Mouse (Mus musculus) midbrain, embryonic 16.5 days (tissue): Measurements from ENCODE around the gene Orai3. TPM values are rescaled to one million over a fixed set of nuclear protein-coding genes. Genes with fewer than 3 reads are reported as not detected.
"Not testable (repeated sequence)": the region's sequence is repeated elsewhere in the genome, so short reads cannot be mapped to it uniquely, and the experiment has no call there.

Source experiments
- ATAC-seq: fragments of 200-750 bp; cut with Nextera tagmentation; 2 replicates; pipeline ENCODE4 v1.8.0; 2017; ENCODE audit warnings: moderate TSS enrichment
- H3K27ac ChIP-seq: fragments of 300-500 bp; sonication (generic); 2 replicates; pipeline ENCODE4 v1.5.1; 2014; ENCODE audit warnings: mild to moderate bottlenecking, low read length, mixed read lengths
- H3K27me3 ChIP-seq: fragments of 300-500 bp; sonication (generic); 2 replicates; pipeline ENCODE4 v1.6.1; 2014; ENCODE audit warnings: low read depth, low read length, mixed read lengths; ENCODE audit not compliant: control insufficient read depth, insufficient read depth
- H3K36me3 ChIP-seq: fragments of 300-500 bp; sonication (generic); 2 replicates; pipeline ENCODE4 v1.6.1; 2014; ENCODE audit warnings: mild to moderate bottlenecking, low read length, moderate library complexity, mixed read lengths; ENCODE audit not compliant: control insufficient read depth, insufficient read depth
- H3K4me1 ChIP-seq: fragments of 300-500 bp; sonication (generic); 2 replicates; pipeline ENCODE4 v1.6.1; 2014; ENCODE audit warnings: mild to moderate bottlenecking, low read length, mixed read lengths; ENCODE audit not compliant: control insufficient read depth, insufficient read depth
- H3K4me2 ChIP-seq: fragments of 300-500 bp; sonication (generic); 2 replicates; pipeline ENCODE4 v1.6.1; 2014; ENCODE audit warnings: mild to moderate bottlenecking, low read length, mixed read lengths
- H3K4me3 ChIP-seq: fragments of 300-500 bp; sonication (generic); 2 replicates; pipeline ENCODE4 v1.5.1; 2014; ENCODE audit warnings: low read depth, mild to moderate bottlenecking, low read length, moderate library complexity, mixed read lengths
- H3K9ac ChIP-seq: fragments of 300-500 bp; sonication (generic); 2 replicates; pipeline ENCODE4 v1.6.1; 2014; ENCODE audit warnings: low read depth, low read length, mixed read lengths
- H3K9me3 ChIP-seq: fragments of 300-500 bp; sonication (generic); replicated peaks from 2 replicates; pipeline ENCODE4 v1.6.1; 2014; ENCODE audit warnings: mild to moderate bottlenecking, low read length, mixed read lengths; ENCODE audit not compliant: control insufficient read depth, poor library complexity, severe bottlenecking
- WGBS: fragments of 180-500 bp; shearing (Covaris S2); extraction: QIAGEN DNeasy Blood & Tissue Kit; methylation state at CpG from one replicate; pipeline ENCODE4 v1.1.7; 2014; 5-methylcytosine and 5-hydroxymethylcytosine counted together
- polyA plus RNA-seq: library from polyadenylated mRNA; unstranded; fragments of >200 nt; fragmentation: Nextera tagmentation; extraction: Ambion mirVana; gene quantifications from 2 replicates; pipeline ENCODE4 v1.2.1, GENCODE M21; 2015

Gene Orai3
- polyA plus RNA-seq, 1 experiment from 2014 or later: 8.8 TPM

GRCm38 (mm10) chr7:127768997-127769593 lies 520 bp upstream of the Orai3 start:
- Histone ChIP-seq H3K9me3 (no peaks in the 10 kb centered on the region), H3K9ac (peak overlapping the region; percentile 70), H3K36me3 (peaks cover 23% of the 10 kb centered on the region), H3K4me2 (peak overlapping the region; percentile 71), H3K27me3 (no peaks in the 10 kb centered on the region), H3K4me1 (peaks cover 16% of the 10 kb centered on the region), H3K4me3 (peak overlapping the region; percentile 44), H3K27ac (peak overlapping the region; percentile 66)
- ATAC-seq: peak; percentile 87
- WGBS: 2% methylated on average over 14 of the region's 16 CpGs

GRCm38 (mm10) chr7:127770039-127770905 lies 657 bp downstream of the Orai3 start:
- Histone ChIP-seq H3K27ac (peak overlapping the region; percentile 66), H3K4me3 (peak overlapping the region; percentile 44), H3K4me1 (peaks cover 16% of the 10 kb centered on the region), H3K27me3 (no peaks in the 10 kb centered on the region), H3K36me3 (peaks cover 17% of the 10 kb centered on the region), H3K9ac (peak overlapping the region; percentile 70), H3K9me3 (no peaks in the 10 kb centered on the region), H3K4me2 (peak overlapping the region; percentile 71)
- ATAC-seq: peak; percentile 6
- 5% methylated on average over 27 of the region's 27 CpGs for WGBS

GRCm38 (mm10) chr7:127771262-127771661 lies 1.6 kb downstream of the Orai3 start:
- H3K4me1 ChIP-seq: peaks cover 16% of the 10 kb centered on the region
- no peaks in the 10 kb centered on the region for H3K9me3 ChIP-seq
- no peak overlapping the region for H3K4me2 ChIP-seq
- H3K27ac ChIP-seq: no peak overlapping the region
- peaks cover 9% of the 10 kb centered on the region for H3K36me3 ChIP-seq
- no peak overlapping the region for H3K4me3 ChIP-seq
- H3K9ac ChIP-seq: no peak overlapping the region
- WGBS: 70% methylated on average over 5 of the region's 5 CpGs
- H3K27me3 ChIP-seq: no peaks in the 10 kb centered on the region
- ATAC-seq: no peak

- Histone ChIP-seq H3K27ac (no peak overlapping the region), H3K9me3 (no peaks in the 10 kb centered on the region), H3K4me2 (no peak overlapping the region), H3K9ac (no peak overlapping the region), H3K27me3 (no peaks in the 10 kb centered on the region), H3K4me1 (peaks cover 16% of the 10 kb centered on the region), H3K4me3 (no peak overlapping the region), H3K36me3 (peaks cover 9% of the 10 kb centered on the region)
- no peak for ATAC-seq
- WGBS: 87% methylated on average over 3 of the region's 3 CpGs
Measured at GRCm38 (mm10) chr7:127772080-127772479, 2.5 kb downstream of the Orai3 start.

- peaks cover 5% of the 10 kb centered on the region for H3K36me3 ChIP-seq
- no peaks in the 10 kb centered on the region for H3K27me3 ChIP-seq
- no peak overlapping the region for H3K27ac ChIP-seq
- H3K4me1 ChIP-seq: peaks cover 16% of the 10 kb centered on the region
- H3K4me2 ChIP-seq: no peak overlapping the region
- H3K9me3 ChIP-seq: no peaks in the 10 kb centered on the region
- H3K4me3 ChIP-seq: no peak overlapping the region
- WGBS: 86% methylated on average over 1 of the region's 1 CpGs
- no peak for ATAC-seq
- no peak overlapping the region for H3K9ac ChIP-seq
Measured at GRCm38 (mm10) chr7:127772557-127772956, 2.9 kb downstream of the Orai3 start.

GRCm38 (mm10) chr7:127773664-127774384 lies 4.2 kb downstream of the Orai3 start:
- no peak overlapping the region for H3K4me3 ChIP-seq
- 41% methylated on average over 9 of the region's 9 CpGs for WGBS

GRCm38 (mm10) chr7:127775837-127776236 lies 6.2 kb downstream of the Orai3 start:
- peak overlapping the region; percentile 63 for H3K4me2 ChIP-seq
- peak overlapping the region; percentile 86 for H3K4me3 ChIP-seq
- H3K27me3 ChIP-seq, ATAC-seq, H3K9me3 ChIP-seq, H3K4me1 ChIP-seq, H3K36me3 ChIP-seq: not testable (repeated sequence)
- H3K9ac ChIP-seq: peak overlapping the region; percentile 91
- peak overlapping the region; percentile 98 for H3K27ac ChIP-seq
- whole genome bisulfite sequencing: 73% methylated on average over 7 of the region's 7 CpGs

More at GRCm38 (mm10) chr7:127773664-127774384, 4.2 kb downstream of the Orai3 start:
- no peaks in the 10 kb centered on the region for H3K9me3 ChIP-seq
- H3K36me3 ChIP-seq: no peaks in the 10 kb centered on the region
- H3K27ac ChIP-seq: no peak overlapping the region
- H3K27me3 ChIP-seq: no peaks in the 10 kb centered on the region
- no peak overlapping the region for H3K4me2 ChIP-seq
- H3K9ac ChIP-seq: no peak overlapping the region
- peaks cover 21% of the 10 kb centered on the region for H3K4me1 ChIP-seq
- no peak for ATAC-seq

GRCm38 (mm10) chr7:127776426-127776825 lies 6.8 kb downstream of the Orai3 start, which contains the start of gene Setd1a:
TSS of gene Setd1a (plus strand) at chr7:127776670.
- H3K27ac ChIP-seq: peak within 1 kb of the TSS; percentile 98
- WGBS: 0% methylated on average over 23 of the region's 23 CpGs
- H3K36me3 ChIP-seq: peaks cover 8% of the 10 kb centered on the region
- H3K9ac ChIP-seq: peak within 1 kb of the TSS; percentile 91
- H3K4me1 ChIP-seq: peaks cover 10% of the 10 kb centered on the region
- H3K4me3 ChIP-seq: peak within 1 kb of the TSS; percentile 86
- H3K27me3 ChIP-seq: no peaks in the 10 kb centered on the region
- H3K9me3 ChIP-seq: no peaks in the 10 kb centered on the region
- peak; percentile 67 for ATAC-seq
- peak within 1 kb of the TSS; percentile 92 for H3K4me2 ChIP-seq
